ENCODE assay signal across 8 mouse cellular contexts in the genomic region with DNA sequence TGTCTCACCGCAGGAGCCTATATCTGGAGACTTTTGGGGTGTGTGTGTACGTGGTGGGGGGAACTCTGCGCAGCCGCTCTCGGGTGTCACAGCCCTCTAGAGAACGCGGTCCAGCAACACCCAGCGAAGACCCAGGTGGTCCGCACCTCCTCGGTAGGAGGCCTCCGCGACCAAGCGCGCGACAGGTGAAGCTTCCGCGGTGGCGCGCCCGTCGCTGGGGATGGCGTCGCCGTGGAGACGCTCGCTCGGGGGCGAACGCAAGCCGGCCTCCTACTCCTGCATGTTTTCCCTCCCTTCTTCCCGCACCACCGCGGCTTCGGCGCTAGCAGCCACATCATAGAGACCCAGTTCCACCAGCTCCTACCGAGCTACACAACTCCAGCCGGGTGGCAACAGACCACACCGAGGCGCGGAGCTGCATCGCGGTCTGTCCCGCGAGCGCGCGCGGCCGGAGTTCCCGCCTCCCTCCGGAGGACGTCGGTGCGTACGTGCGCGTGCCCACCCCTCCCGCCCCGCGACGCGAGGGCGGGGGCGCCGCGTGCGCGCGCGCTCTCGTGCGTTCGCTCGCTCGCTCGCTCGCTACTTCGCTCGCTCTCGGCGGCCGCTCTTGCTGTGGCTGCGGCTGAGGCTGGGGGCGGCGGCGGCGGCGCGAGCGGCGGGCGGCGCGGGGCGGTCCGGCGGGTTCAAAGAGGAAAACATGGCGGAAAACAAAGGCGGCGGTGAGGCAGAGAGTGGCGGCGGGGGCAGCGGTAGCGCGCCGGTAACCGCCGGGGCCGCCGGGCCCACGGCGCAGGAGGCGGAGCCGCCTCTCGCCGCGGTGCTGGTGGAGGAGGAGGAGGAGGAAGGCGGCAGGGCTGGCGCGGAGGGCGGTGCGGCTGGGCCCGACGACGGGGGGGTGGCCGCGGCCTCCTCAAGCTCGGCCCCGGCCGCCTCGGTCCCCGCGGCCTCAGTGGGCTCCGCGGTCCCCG. TPM values are rescaled to one million over a fixed set of nuclear protein-coding genes. Genes with fewer than 3 reads are reported as not detected.
A peak's percentile ranks its signal among the peaks of the same experiment; 100 is the strongest.
DNase-seq lines count a peak whose midpoint lies in the region; ATAC-seq and TF ChIP-seq lines count a peak whose summit lies in the region.

A gene (plus strand): TSS at position 112 of the 968 bp plus-strand sequence.

- no peaks in the 10 kb centered on the region for H3K9me3 ChIP-seq in hindbrain, postnatal 0 days (ENCODE audit: low read length)

- under 1% methylated on average over 97 of the region's 136 CpGs for WGBS in hindbrain, postnatal 0 days

- peak within 1 kb of the TSS; percentile 98 for H3K9ac ChIP-seq in hindbrain, postnatal 0 days (replicated peaks; ENCODE audit: low read length)

- peak within 1 kb of the TSS; percentile 89 for H3K4me3 ChIP-seq in gastrocnemius, adult 2 months
- peak within 1 kb of the TSS; percentile 100 for H3K4me3 ChIP-seq in hindbrain, postnatal 0 days (ENCODE audit: low read length)
- peak within 1 kb of the TSS; percentile 91 for H3K4me3 ChIP-seq in left cerebral cortex, adult 2 months

- H3K27me3 ChIP-seq in hindbrain, postnatal 0 days (ENCODE audit: insufficient read depth, low read length): no peaks in the 10 kb centered on the region

- peak within 1 kb of the TSS; percentile 94 for H3K27ac ChIP-seq in gastrocnemius, adult 2 months
- H3K27ac ChIP-seq in hindbrain, postnatal 0 days: peak within 1 kb of the TSS; percentile 96
- peak within 1 kb of the TSS; percentile 97 for H3K27ac ChIP-seq in left cerebral cortex, adult 2 months

- intact Hi-C loops in gastrocnemius, adult 2 months (cut with DNase I): loop anchor here (5.0 kb wide), 1 partner anchor 107 kb away; a partner anchor contains a TSS
- intact Hi-C loops in left cerebral cortex, adult 2 months (cut with DNase I): loop anchor here (2.0 to 5.0 kb wide), 3 partner anchors 53 to 109 kb away; a partner anchor contains a TSS

- peak; percentile 92 for ATAC-seq in hindbrain, postnatal 0 days
- peak; percentile 82 for ATAC-seq in megakaryocyte, adult 5-6 weeks (ENCODE audit: poor library complexity, severe bottlenecking)

- H3K4me2 ChIP-seq in hindbrain, postnatal 0 days (ENCODE audit: low read depth, low read length): peak within 1 kb of the TSS; percentile 92

- no peaks in the 10 kb centered on the region for H3K36me3 ChIP-seq in hindbrain, postnatal 0 days (ENCODE audit: insufficient read depth, low read length)

- TF ChIP-seq CTCF in gastrocnemius, adult 2 months (IDR thresholded peaks at IDR 0.05): no peak
- no peak; the same call in 1 of the 2 replicates for TF ChIP-seq CTCF in hindbrain, postnatal 0 days (IDR thresholded peaks at IDR 0.05; ENCODE audit: low read depth)
- no peak for TF ChIP-seq CTCF in left cerebral cortex, adult 2 months (IDR thresholded peaks at IDR 0.05)

- H3K4me1 ChIP-seq in hindbrain, postnatal 0 days (ENCODE audit: insufficient read depth, low read length): peaks cover 17% of the 10 kb centered on the region

- DNase-seq in WW6 (ENCODE audit: low read depth, low spot score): peak; percentile 84
- DNase-seq in cerebellum, postnatal 4 days (ENCODE audit: low spot score in 2 of 2): peak; percentile 79 to 92
- peak; percentile 93 for DNase-seq in gastrocnemius, adult 2 months
- DNase-seq in hindbrain, postnatal 0 days (ENCODE audit: low spot score): peak; percentile 98
- DNase-seq in left cerebral cortex, adult 2 months (ENCODE audit: extremely low spot score in 1 of 2, low spot score in 2 of 2): peak; percentile 89 to 91
- DNase-seq in right cerebral cortex, adult 2 months (ENCODE audit: low spot score in 2 of 2): peak; percentile 86 to 89
- peak; percentile 90 for DNase-seq in urinary bladder, postnatal 14 days (ENCODE audit: low spot score)

RNA-seq across cellular contexts. Expression of the gene that starts here (rescaled TPM):
- total RNA-seq in gastrocnemius, adult 2 months (2021): 10 to 100 TPM; 11.3 to 12.7 TPM
- total RNA-seq in hindbrain, postnatal 0 days (2014; rRNA removed): 45.9 and 63.3 TPM in 2 replicates
- polyA plus RNA-seq in hindbrain, postnatal 0 days (2015; fragmentation: Nextera tagmentation; extraction: Ambion mirVana): 19.3 and 19.9 TPM in 2 replicates
- 10 to 100 TPM; 56.5 to 56.7 TPM for total RNA-seq in left cerebral cortex, adult 2 months (2021)
- total RNA-seq in megakaryocyte, adult 5-6 weeks (2015): 88.5 and 89.6 TPM in 2 replicates
- 42.5 and 47.5 TPM in 2 replicates for total RNA-seq in megakaryocyte, adult 5-6 weeks (2017)

Comparison
In these comparisons a context has a peak if more than half of its experiments do, and no peak if none do; other contexts are left out.
1. Peak in every context shown above with its lines: DNase-seq, ATAC-seq, H3K4me3 ChIP-seq and H3K27ac ChIP-seq.